Mouse (Mus musculus): ENCODE results near the gene Abhd8. TPM values are rescaled to one million over a fixed set of nuclear protein-coding genes. Genes with fewer than 3 reads are reported as not detected.
A peak's percentile ranks its signal among the peaks of the same experiment; 100 is the strongest.

Gene Abhd8
- polyA plus RNA-seq, 1 experiment from 2014 or later, result 75.1 TPM

GRCm38 (mm10) chr8:71475702-71476075 lies 12.2 kb upstream of the Abhd8 start:
- peak; percentile 49 for DNase-seq (ENCODE audit: low spot score)
- peak overlapping the region; percentile 72 for H3K4me3 ChIP-seq
- 31% methylated on average over 4 of the region's 4 CpGs for WGBS
- no peaks in the 10 kb centered on the region for H3K9me3 ChIP-seq (replicated peaks)
- H3K27ac ChIP-seq, result peak overlapping the region; percentile 88
- peaks cover 18% of the 10 kb centered on the region for H3K27me3 ChIP-seq (ENCODE audit: low read depth, poor library complexity, severe bottlenecking)
- H3K36me3 ChIP-seq, result peaks cover 72% of the 10 kb centered on the region
- peaks cover 31% of the 10 kb centered on the region for H3K4me1 ChIP-seq

- Histone ChIP-seq H3K27me3 (ENCODE audit: low read depth, poor library complexity, severe bottlenecking) (peaks cover 12% of the 10 kb centered on the region; the same call in 1 of the 2 replicates), H3K9me3 (replicated peaks) (no peaks in the 10 kb centered on the region), H3K36me3 (peaks cover 72% of the 10 kb centered on the region), H3K4me3 (peak overlapping the region; percentile 72; the same call in 1 of the 2 replicates), H3K4me1 (peaks cover 35% of the 10 kb centered on the region), H3K27ac (0 out of 2 replicates have a peak overlapping the region, but pooled peaks have one; percentile 88)
- 92% methylated on average over 25 of the region's 25 CpGs for WGBS
- no peak for DNase-seq (ENCODE audit: low spot score)
Measured at GRCm38 (mm10) chr8:71474785-71475701, 11.6 kb upstream of the Abhd8 start.

- DNase-seq (ENCODE audit: low spot score), result no peak
- WGBS, result 96% methylated on average over 18 of the region's 18 CpGs
- H3K27me3 ChIP-seq (ENCODE audit: low read depth, poor library complexity, severe bottlenecking), result peaks cover 12% of the 10 kb centered on the region; the same call in 1 of the 2 replicates
- no peak overlapping the region for H3K27ac ChIP-seq
- no peaks in the 10 kb centered on the region for H3K9me3 ChIP-seq (replicated peaks)
- peaks cover 66% of the 10 kb centered on the region for H3K36me3 ChIP-seq
- H3K4me1 ChIP-seq, result peaks cover 42% of the 10 kb centered on the region
- no peak overlapping the region for H3K4me3 ChIP-seq
Measured at GRCm38 (mm10) chr8:71474344-71474743, 10.9 kb upstream of the Abhd8 start.

- H3K4me3 ChIP-seq, result no peak overlapping the region
- DNase-seq (ENCODE audit: low spot score), result no peak
- WGBS, result 91% methylated on average over 8 of the region's 8 CpGs
- peaks cover 49% of the 10 kb centered on the region for H3K4me1 ChIP-seq
- H3K27me3 ChIP-seq (ENCODE audit: low read depth, poor library complexity, severe bottlenecking), result peaks cover 3% of the 10 kb centered on the region; the same call in 1 of the 2 replicates
- no peaks in the 10 kb centered on the region for H3K9me3 ChIP-seq (replicated peaks)
- peaks cover 54% of the 10 kb centered on the region for H3K36me3 ChIP-seq
- no peak overlapping the region for H3K27ac ChIP-seq
Measured at GRCm38 (mm10) chr8:71472601-71473386, 9.3 kb upstream of the Abhd8 start.

GRCm38 (mm10) chr8:71471861-71472260 lies 8.4 kb upstream of the Abhd8 start:
- WGBS, result 96% methylated on average over 17 of the region's 17 CpGs
- Histone ChIP-seq H3K27me3 (ENCODE audit: low read depth, poor library complexity, severe bottlenecking) (no peaks in the 10 kb centered on the region), H3K9me3 (replicated peaks) (no peaks in the 10 kb centered on the region), H3K4me1 (peaks cover 40% of the 10 kb centered on the region), H3K36me3 (peaks cover 60% of the 10 kb centered on the region), H3K27ac (no peak overlapping the region), H3K4me3 (no peak overlapping the region)
- DNase-seq (ENCODE audit: low spot score), result no peak

- peaks cover 70% of the 10 kb centered on the region for H3K36me3 ChIP-seq
- no peak overlapping the region for H3K27ac ChIP-seq
- no peaks in the 10 kb centered on the region for H3K27me3 ChIP-seq (ENCODE audit: low read depth, poor library complexity, severe bottlenecking)
- no peak for DNase-seq (ENCODE audit: low spot score)
- H3K4me1 ChIP-seq, result peaks cover 31% of the 10 kb centered on the region
- 88% methylated on average over 5 of the region's 5 CpGs for WGBS
- H3K9me3 ChIP-seq (replicated peaks), result no peaks in the 10 kb centered on the region
- peak overlapping the region; percentile 96; the same call in 1 of the 2 replicates for H3K4me3 ChIP-seq
Measured at GRCm38 (mm10) chr8:71470913-71471255, 7.4 kb upstream of the Abhd8 start.

- H3K36me3 ChIP-seq, result peaks cover 68% of the 10 kb centered on the region
- H3K4me1 ChIP-seq, result peaks cover 31% of the 10 kb centered on the region
- WGBS, result 90% methylated on average over 3 of the region's 3 CpGs
Measured at GRCm38 (mm10) chr8:71470146-71470912, 6.9 kb upstream of the Abhd8 start.

GRCm38 (mm10) chr8:71469411-71469810 lies 6.0 kb upstream of the Abhd8 start:
- DNase-seq (ENCODE audit: low spot score), result peak; percentile 63
- H3K36me3 ChIP-seq, result peaks cover 59% of the 10 kb centered on the region
- H3K27me3 ChIP-seq (ENCODE audit: low read depth, poor library complexity, severe bottlenecking), result no peaks in the 10 kb centered on the region
- H3K4me3 ChIP-seq, result peak overlapping the region; percentile 96
- H3K27ac ChIP-seq, result peak overlapping the region; percentile 92
- peaks cover 34% of the 10 kb centered on the region for H3K4me1 ChIP-seq
- WGBS, result under 1% methylated on average over 24 of the region's 24 CpGs
- H3K9me3 ChIP-seq (replicated peaks), result no peaks in the 10 kb centered on the region

More at GRCm38 (mm10) chr8:71470146-71470912, 6.9 kb upstream of the Abhd8 start:
- Histone ChIP-seq H3K4me3 (peak overlapping the region; percentile 96), H3K9me3 (replicated peaks) (no peaks in the 10 kb centered on the region), H3K27ac (no peak overlapping the region), H3K27me3 (ENCODE audit: low read depth, poor library complexity, severe bottlenecking) (no peaks in the 10 kb centered on the region)
- no peak for DNase-seq (ENCODE audit: low spot score)

GRCm38 (mm10) chr8:71468916-71469315 lies 5.5 kb upstream of the Abhd8 start, which contains the start of gene Dda1:
Dda1 (plus strand) TSS chr8:71469199.
- Histone ChIP-seq H3K27ac (peak within 1 kb of the TSS; percentile 92), H3K9me3 (replicated peaks) (no peaks in the 10 kb centered on the region), H3K4me3 (peak within 1 kb of the TSS; percentile 96), H3K27me3 (ENCODE audit: low read depth, poor library complexity, severe bottlenecking) (no peaks in the 10 kb centered on the region), H3K36me3 (peaks cover 54% of the 10 kb centered on the region), H3K4me1 (peaks cover 39% of the 10 kb centered on the region)
- DNase-seq (ENCODE audit: low spot score), result peak; percentile 94
- WGBS, result under 1% methylated on average over 52 of the region's 52 CpGs

GRCm38 (mm10) chr8:71468001-71468400 lies 4.5 kb upstream of the Abhd8 start:
- H3K27me3 ChIP-seq (ENCODE audit: low read depth, poor library complexity, severe bottlenecking), result no peaks in the 10 kb centered on the region
- H3K9me3 ChIP-seq (replicated peaks), result no peaks in the 10 kb centered on the region
- no peak for DNase-seq (ENCODE audit: low spot score)
- peaks cover 45% of the 10 kb centered on the region for H3K36me3 ChIP-seq
- WGBS, result 88% methylated on average over 1 of the region's 1 CpGs
- H3K4me1 ChIP-seq, result peaks cover 48% of the 10 kb centered on the region
- no peak overlapping the region for H3K4me3 ChIP-seq
- no peak overlapping the region for H3K27ac ChIP-seq

GRCm38 (mm10) chr8:71467201-71467600 lies 3.7 kb upstream of the Abhd8 start:
- WGBS, result 90% methylated on average over 2 of the region's 2 CpGs
- Histone ChIP-seq H3K27me3 (ENCODE audit: low read depth, poor library complexity, severe bottlenecking) (peaks cover 4% of the 10 kb centered on the region; the same call in 1 of the 2 replicates), H3K27ac (no peak overlapping the region), H3K9me3 (replicated peaks) (no peaks in the 10 kb centered on the region), H3K4me3 (no peak overlapping the region), H3K36me3 (peaks cover 37% of the 10 kb centered on the region), H3K4me1 (peaks cover 56% of the 10 kb centered on the region)
- DNase-seq (ENCODE audit: low spot score), result no peak

GRCm38 (mm10) chr8:71466198-71466597 lies 2.7 kb upstream of the Abhd8 start:
- H3K4me1 ChIP-seq, result peaks cover 65% of the 10 kb centered on the region
- H3K36me3 ChIP-seq, result peaks cover 35% of the 10 kb centered on the region
- 97% methylated on average over 5 of the region's 5 CpGs for whole genome bisulfite sequencing
- H3K9me3 ChIP-seq (replicated peaks), result no peaks in the 10 kb centered on the region
- no peak for DNase-seq (ENCODE audit: low spot score)
- peaks cover 14% of the 10 kb centered on the region for H3K27me3 ChIP-seq (ENCODE audit: low read depth, poor library complexity, severe bottlenecking)
- no peak overlapping the region for H3K4me3 ChIP-seq
- H3K27ac ChIP-seq, result no peak overlapping the region
